Mouse (Mus musculus) kidney, adult 2 months (tissue): Measurements from ENCODE around the gene Pdlim1. TPM values are rescaled to one million over a fixed set of nuclear protein-coding genes. Genes with fewer than 3 reads are reported as not detected.

Experiments used
- DNase-seq: peaks from one replicate; pipeline ENCODE4 v3.0.0; 2021
- H3K27ac ChIP-seq: fragments of 200-500 bp; 2 replicates; pipeline ENCODE4 v1.5.1; 2012; ENCODE audit warnings: low read depth, low read length, control low read depth, inconsistent platforms; ENCODE audit not compliant: insufficient read depth
- H3K27me3 ChIP-seq: fragments of 200-500 bp; replicated peaks from 2 replicates; pipeline ENCODE4 v1.6.1; 2012; ENCODE audit warnings: mild to moderate bottlenecking, moderate library complexity, low read length, inconsistent platforms; ENCODE audit not compliant: control insufficient read depth, insufficient read depth
- H3K36me3 ChIP-seq: fragments of 200-500 bp; 2 replicates; pipeline ENCODE4 v1.6.1; 2012; ENCODE audit warnings: mild to moderate bottlenecking, moderate library complexity, low read length, inconsistent platforms; ENCODE audit not compliant: control insufficient read depth, insufficient read depth
- H3K4me1 ChIP-seq: fragments of 200-500 bp; 2 replicates; pipeline ENCODE4 v1.6.1; 2011; ENCODE audit warnings: low read length; ENCODE audit not compliant: control insufficient read depth, insufficient read depth
- H3K4me3 ChIP-seq: fragments of 200-500 bp; 2 replicates; pipeline ENCODE4 v1.5.1; 2011; ENCODE audit warnings: mild to moderate bottlenecking, low read depth, low read length, control low read depth; ENCODE audit not compliant: insufficient read depth
- CTCF ChIP-seq: fragments of 200-500 bp; conservative IDR thresholded peaks from 2 replicates; pipeline ENCODE4 v1.5.1; 2011; ENCODE audit warnings: low read depth, mild to moderate bottlenecking, control low read depth, low read length, moderate library complexity, mixed read lengths; ENCODE audit not compliant: insufficient read depth, insufficient read length
- POLR2A ChIP-seq: fragments of 200-500 bp; IDR thresholded peaks from one replicate; pipeline ENCODE4 v1.6.1; 2011; ENCODE audit warnings: low read depth, low read length, control low read depth
- WGBS: fragments of 180-500 bp; shearing (Covaris S2); methylation state at CpG from one replicate; pipeline ENCODE4 v1.1.7; 2018; 5-methylcytosine and 5-hydroxymethylcytosine counted together
- polyA plus RNA-seq: library from polyadenylated mRNA; depleted of rRNA; stranded (reverse); fragments of >200 nt; gene quantifications from 2 replicates; pipeline ENCODE4 v1.2.3, GENCODE M21; 2012; rRNA removed

Pdlim1 gene
- 15.4 and 25.7 TPM in 2 replicates for polyA plus RNA-seq

DNA sequence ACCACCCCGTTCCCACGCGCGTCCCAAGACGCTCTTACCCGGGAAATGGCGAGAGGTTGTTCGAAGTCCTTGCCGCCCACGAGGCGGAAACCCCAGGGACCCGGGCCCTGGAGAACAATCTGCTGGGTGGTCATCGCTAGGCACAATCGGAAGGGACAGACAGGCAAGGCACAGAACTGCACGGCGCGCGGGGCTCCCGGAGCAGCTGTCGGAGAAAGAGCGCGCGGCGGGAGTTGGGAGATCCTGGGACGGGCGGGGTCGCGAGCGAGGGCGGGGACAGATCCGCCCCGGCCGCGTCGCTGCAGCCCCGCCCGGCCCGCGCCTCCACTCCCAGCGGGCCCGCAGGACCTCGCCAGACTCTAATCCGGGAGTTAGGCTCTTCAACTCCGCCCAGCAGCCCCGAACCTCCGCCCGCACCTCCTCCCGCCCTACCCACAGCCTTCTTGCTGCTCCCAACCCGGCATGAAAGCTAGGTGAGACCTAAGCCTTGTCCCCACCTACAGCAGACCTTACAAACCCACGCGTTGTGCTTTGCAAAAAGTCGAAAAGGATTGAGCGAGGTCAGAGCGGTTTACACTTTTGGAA is at the start of gene Pdlim1:
Gene Pdlim1, minus strand, starts transcription at position 535 of the 585 bp plus-strand sequence.
- peak; percentile 58 for DNase-seq
- TF ChIP-seq POLR2A, result no peak
- TF ChIP-seq CTCF, result no peak
- H3K27ac ChIP-seq, result no peak within 1 kb of the TSS

DNA sequence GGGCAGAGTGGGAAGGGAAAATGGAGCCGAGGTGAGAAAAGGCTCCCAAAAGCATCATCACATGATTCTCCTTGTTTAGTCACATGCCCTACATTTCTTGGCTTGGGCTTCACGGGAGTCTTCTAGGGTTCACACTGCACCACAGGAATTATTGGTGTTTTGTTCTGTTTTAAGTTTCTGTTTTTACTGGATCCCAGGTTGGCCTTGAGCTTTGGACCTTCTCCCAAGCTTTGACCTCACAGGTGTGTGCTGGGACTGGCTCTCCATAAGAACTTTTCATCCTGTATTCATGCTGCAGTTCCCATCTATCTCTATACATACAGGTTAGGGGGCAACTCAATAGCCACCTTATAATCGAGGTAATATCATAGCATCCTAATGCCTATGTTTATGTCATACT is 47.6 kb upstream of the Pdlim1 start:
- DNase-seq, result no peak
- no peaks in the 10 kb centered on the region for H3K4me1 ChIP-seq
- peaks cover 1% of the 10 kb centered on the region; the same call in 1 of the 2 replicates for H3K36me3 ChIP-seq
- no peaks in the 10 kb centered on the region for H3K27me3 ChIP-seq
- no peak overlapping the region for H3K27ac ChIP-seq
- 68% methylated on average over 3 of the region's 3 CpGs for WGBS
- TF ChIP-seq CTCF (no peak), POLR2A (no peak)
- H3K4me3 ChIP-seq, result no peak overlapping the region

More for the DNA sequence above, at the start of gene Pdlim1:
- no peaks in the 10 kb centered on the region for H3K27me3 ChIP-seq
- H3K36me3 ChIP-seq, result no peaks in the 10 kb centered on the region
- H3K4me3 ChIP-seq, result peak within 1 kb of the TSS; percentile 45
- 1% methylated on average over 50 of the region's 54 CpGs for WGBS
- H3K4me1 ChIP-seq, result no peaks in the 10 kb centered on the region

DNA sequence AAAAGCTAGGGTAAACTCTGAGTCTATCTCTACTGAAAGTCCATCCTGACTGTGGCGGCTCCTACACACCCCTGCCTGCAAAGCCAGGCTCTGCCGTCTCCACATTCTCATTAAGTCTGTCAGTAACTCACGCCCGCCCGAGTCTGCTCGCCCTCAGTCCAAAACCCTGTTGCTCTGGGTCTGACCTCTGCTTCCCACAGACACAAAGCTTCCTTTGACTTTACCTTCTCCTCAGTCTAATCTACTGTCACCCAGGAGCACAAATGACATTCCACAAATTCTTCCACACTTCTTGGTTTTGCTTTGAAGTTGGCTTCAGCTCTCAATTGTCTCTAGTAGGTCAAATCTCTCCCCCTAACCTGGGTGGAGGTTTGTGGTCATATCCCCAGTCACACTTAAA is 46.9 kb upstream of the Pdlim1 start:
- Histone ChIP-seq H3K36me3 (peaks cover 1% of the 10 kb centered on the region; the same call in 1 of the 2 replicates), H3K27ac (no peak overlapping the region), H3K4me1 (no peaks in the 10 kb centered on the region), H3K27me3 (no peaks in the 10 kb centered on the region), H3K4me3 (no peak overlapping the region)
- no peak for TF ChIP-seq POLR2A
- TF ChIP-seq CTCF, result no peak
- WGBS, result 62% methylated on average over 6 of the region's 6 CpGs
- DNase-seq, result no peak

DNA sequence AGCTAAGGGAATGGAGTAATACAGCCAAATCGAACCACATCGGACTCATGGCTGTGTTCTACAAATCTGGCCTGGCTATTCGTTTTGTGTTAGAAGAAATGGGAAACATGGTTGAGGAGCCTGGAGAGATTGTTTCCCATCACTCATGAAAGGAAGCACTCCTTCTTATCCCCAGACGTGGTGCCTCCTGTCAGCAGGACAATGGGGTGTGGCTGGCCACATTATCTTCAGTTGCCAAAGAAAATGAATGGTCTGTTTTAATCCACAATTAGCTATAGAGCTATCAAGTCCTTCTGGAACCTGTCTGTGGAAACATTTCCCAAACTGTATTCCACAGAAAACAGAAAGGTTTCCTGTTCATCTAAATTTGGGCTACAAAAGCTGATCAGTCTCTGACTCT is 45.4 kb upstream of the Pdlim1 start:
- no peak for DNase-seq
- 81% methylated on average over 4 of the region's 4 CpGs for WGBS
- no peak overlapping the region for H3K4me3 ChIP-seq

DNA sequence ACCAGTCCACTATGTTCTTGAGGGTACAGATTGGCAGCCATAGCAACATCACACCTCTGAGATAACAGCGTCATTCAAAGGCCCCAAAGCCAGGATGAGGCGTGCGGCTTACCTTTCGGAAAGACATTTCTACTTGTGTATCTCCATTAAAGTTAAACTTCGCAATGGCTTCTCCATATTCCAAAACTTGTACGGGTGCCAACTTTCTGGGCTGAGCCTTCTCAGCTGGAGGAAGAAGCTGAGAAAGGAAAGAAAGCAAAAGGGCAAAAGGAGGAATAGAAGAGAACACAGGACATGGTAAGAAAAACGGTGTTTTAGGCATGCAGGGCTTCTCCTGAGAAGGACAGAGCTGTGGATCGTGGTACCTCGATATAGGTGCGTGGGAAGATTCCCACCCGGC is 42.6 kb upstream of the Pdlim1 start:
- H3K36me3 ChIP-seq, result peaks cover 1% of the 10 kb centered on the region
- no peak overlapping the region for H3K4me3 ChIP-seq
- no peak for DNase-seq
- WGBS, result 91% methylated on average over 11 of the region's 11 CpGs
- no peak overlapping the region for H3K27ac ChIP-seq
- no peak for TF ChIP-seq POLR2A
- no peak for TF ChIP-seq CTCF
- no peaks in the 10 kb centered on the region for H3K4me1 ChIP-seq
- H3K27me3 ChIP-seq, result no peaks in the 10 kb centered on the region

More for the DNA sequence above, 45.4 kb upstream of the Pdlim1 start:
- Histone ChIP-seq H3K27me3 (no peaks in the 10 kb centered on the region), H3K27ac (no peak overlapping the region), H3K36me3 (peaks cover 1% of the 10 kb centered on the region), H3K4me1 (no peaks in the 10 kb centered on the region)
- no peak for TF ChIP-seq POLR2A
- TF ChIP-seq CTCF, result no peak

DNA sequence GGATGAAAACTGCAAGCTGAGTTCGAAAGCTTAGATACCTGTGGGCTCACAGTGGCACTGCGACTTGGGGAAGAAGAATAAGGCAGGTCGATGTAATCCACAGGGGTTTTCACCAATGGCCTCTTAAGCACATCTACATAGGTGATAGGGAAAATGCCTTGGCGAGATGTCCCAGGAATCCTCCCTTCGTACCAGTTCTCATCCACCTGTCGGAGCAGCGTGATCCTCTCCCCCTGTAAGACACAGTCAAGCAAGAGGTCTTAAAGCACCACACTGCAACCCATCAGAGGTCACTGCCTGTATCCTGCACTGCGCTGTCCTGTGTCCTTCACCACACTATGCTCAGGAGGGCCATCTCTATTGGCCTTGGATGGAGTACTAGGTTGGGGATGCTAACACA is 40.0 kb upstream of the Pdlim1 start:
- no peak for TF ChIP-seq CTCF
- no peak for TF ChIP-seq POLR2A
- no peaks in the 10 kb centered on the region for H3K4me1 ChIP-seq
- H3K27me3 ChIP-seq, result no peaks in the 10 kb centered on the region
- no peak for DNase-seq
- peaks cover 1% of the 10 kb centered on the region for H3K36me3 ChIP-seq
- no peak overlapping the region for H3K4me3 ChIP-seq
- 97% methylated on average over 8 of the region's 8 CpGs for WGBS
- no peak overlapping the region for H3K27ac ChIP-seq

DNA sequence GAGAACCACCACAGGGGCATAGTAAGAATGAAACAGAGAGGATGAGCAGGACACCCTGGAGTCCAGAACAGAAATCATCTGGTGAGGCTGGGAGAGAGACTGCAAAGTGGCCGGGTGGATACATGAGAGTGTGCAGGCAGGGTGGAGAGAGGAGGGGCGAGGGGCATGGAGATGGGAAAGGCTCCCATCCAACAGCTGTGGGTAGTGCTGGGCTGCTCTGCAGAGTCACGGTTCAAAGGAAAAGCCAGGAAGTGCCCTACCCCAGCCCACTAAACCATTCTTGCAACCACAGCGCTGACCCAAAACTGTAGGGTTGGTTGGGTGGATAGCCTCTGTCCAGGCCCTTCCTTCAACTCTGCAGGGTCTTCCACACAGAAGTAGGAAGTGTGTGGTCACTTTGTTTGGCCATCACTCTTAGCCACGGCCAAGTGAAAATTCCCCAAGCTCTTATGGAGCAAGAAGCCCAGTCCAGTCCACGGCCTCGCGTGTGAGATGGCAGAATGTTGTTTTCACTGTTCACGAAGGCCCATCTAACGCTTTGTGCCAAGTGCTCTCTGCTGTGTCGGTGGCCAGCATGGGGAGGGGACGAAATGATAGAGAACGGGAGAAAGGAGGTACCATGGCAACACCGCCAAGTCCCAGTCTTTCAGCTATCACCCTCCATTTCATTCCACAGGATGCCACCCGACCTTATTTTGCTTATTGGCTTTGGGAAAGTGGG is 38.9 kb upstream of the Pdlim1 start:
- H3K27me3 ChIP-seq, result no peaks in the 10 kb centered on the region
- WGBS, result 79% methylated on average over 15 of the region's 15 CpGs
- no peak for DNase-seq
- no peaks in the 10 kb centered on the region for H3K4me1 ChIP-seq
- no peak overlapping the region for H3K27ac ChIP-seq
- TF ChIP-seq POLR2A (no peak), CTCF (no peak)
- H3K36me3 ChIP-seq, result peaks cover 1% of the 10 kb centered on the region
- H3K4me3 ChIP-seq, result no peak overlapping the region
